Mouse (Mus musculus) CH12.LX (cell line): Measurements from ENCODE around the gene Tctex1d1. TPM values are rescaled to one million over a fixed set of nuclear protein-coding genes. Genes with fewer than 3 reads are reported as not detected.

Source experiments
- DNase-seq: peaks from one replicate; pipeline ENCODE4 v3.0.0-alpha.2; 2013; ENCODE audit errors: extremely low read depth
- H3K27ac ChIP-seq: 2 replicates; pipeline ENCODE4 v1.5.1; 2012; ENCODE audit warnings: low read depth, mild to moderate bottlenecking, control low read depth, moderate library complexity; ENCODE audit not compliant: insufficient read depth
- H3K27me3 ChIP-seq: replicated peaks from 2 replicates; pipeline ENCODE3; 2012; ENCODE audit warnings: inconsistent platforms
- H3K36me3 ChIP-seq, 2 experiments: replicated peaks in 1 of 2; 2 replicates each; pipeline versions ENCODE3 to v1.6.1; 2012; ENCODE audit warnings: inconsistent platforms in 1 of 2, low read length in 1 of 2, mild to moderate bottlenecking in 1 of 2, mixed read lengths in 1 of 2, moderate library complexity in 1 of 2; ENCODE audit not compliant: control insufficient read depth in 1 of 2, insufficient read depth in 1 of 2
- H3K4me1 ChIP-seq, 2 experiments: 2 replicates each; pipeline ENCODE4 v1.6.1; 2012; ENCODE audit warnings: inconsistent platforms in 1 of 2, moderate library complexity in 1 of 2; ENCODE audit not compliant: insufficient read depth in 2 of 2, control insufficient read depth in 1 of 2
- H3K4me2 ChIP-seq: 2 replicates; pipeline ENCODE4 v1.6.1; 2012; ENCODE audit warnings: low read depth, mild to moderate bottlenecking, control low read depth; ENCODE audit not compliant: poor library complexity, insufficient read depth, severe bottlenecking
- H3K4me3 ChIP-seq, 3 experiments: fragments of 150-350 bp in 1 of 3; sonication (generic) in 1 of 3; replicated peaks in 1 of 3; 2 replicates each; pipeline versions ENCODE3 to v1.5.1; 2011 to 2012; ENCODE audit warnings: low read depth in 2 of 3, low read length in 2 of 3, mild to moderate bottlenecking in 2 of 3, moderate library complexity in 2 of 3, control low read depth in 1 of 3, improper control_type of control experiment in 1 of 3, inconsistent platforms in 1 of 3, mixed read lengths in 1 of 3; ENCODE audit not compliant: poor library complexity in 1 of 3
- H3K79me2 ChIP-seq: replicated peaks from 2 replicates; pipeline ENCODE4 v1.6.1; 2012; ENCODE audit warnings: mild to moderate bottlenecking, moderate library complexity; ENCODE audit not compliant: control insufficient read depth, poor library complexity, insufficient read depth, severe bottlenecking; ENCODE audit errors: extremely low read depth
- H3K9ac ChIP-seq: 2 replicates; pipeline ENCODE4 v1.6.1; 2012; ENCODE audit warnings: low read depth, mild to moderate bottlenecking, control low read depth, moderate library complexity; ENCODE audit not compliant: insufficient read depth
- H3K9me3 ChIP-seq: replicated peaks from 2 replicates; pipeline ENCODE3; 2012; ENCODE audit warnings: low read length, inconsistent platforms, mixed read lengths
- CHD1 ChIP-seq: IDR thresholded peaks from 2 replicates; pipeline ENCODE4 v1.6.1; 2012; ENCODE audit warnings: low read depth, low read length, improper control_type of control experiment, inconsistent platforms
- CHD2 ChIP-seq: IDR thresholded peaks from 2 replicates; pipeline ENCODE4 v1.6.1; 2011; ENCODE audit warnings: low read length, improper control_type of control experiment
- CTCF ChIP-seq, 2 experiments: IDR thresholded peaks in 1 of 2; conservative IDR thresholded peaks in 1 of 2; 2 replicates each; pipeline ENCODE4 v1.5.1; 2011 to 2012; ENCODE audit warnings: low read depth in 2 of 2, low read length in 2 of 2, improper control_type of control experiment in 1 of 2, inconsistent platforms in 1 of 2, mild to moderate bottlenecking in 1 of 2, moderate library complexity in 1 of 2
- E2F4 ChIP-seq: IDR thresholded peaks from 2 replicates; pipeline ENCODE4 v1.6.1; 2011; ENCODE audit warnings: low read depth, low read length, improper control_type of control experiment; ENCODE audit not compliant: insufficient replicate concordance
- ELF1 ChIP-seq: IDR thresholded peaks from 2 replicates; pipeline ENCODE4 v1.6.1; 2014; ENCODE audit warnings: low read depth, mild to moderate bottlenecking, inconsistent platforms, low read length, improper control_type of control experiment
- ETS1 ChIP-seq: conservative IDR thresholded peaks from 2 replicates; pipeline ENCODE4 v1.6.1; 2012; ENCODE audit warnings: low read depth, mild to moderate bottlenecking, inconsistent platforms, low read length, improper control_type of control experiment, moderate library complexity
- GABPA ChIP-seq: IDR thresholded peaks from 2 replicates; pipeline ENCODE4 v1.6.1; 2012; ENCODE audit warnings: low read depth, low read length, improper control_type of control experiment, inconsistent platforms; ENCODE audit not compliant: insufficient replicate concordance
- IRF4 ChIP-seq: IDR thresholded peaks from 2 replicates; pipeline ENCODE4 v1.6.1; 2014; ENCODE audit warnings: low read depth, mild to moderate bottlenecking, inconsistent platforms, low read length, improper control_type of control experiment
- JUND ChIP-seq: conservative IDR thresholded peaks from 2 replicates; pipeline ENCODE4 v1.6.1; 2011; ENCODE audit warnings: low read depth, low read length, improper control_type of control experiment
- MAFK ChIP-seq: IDR thresholded peaks from 2 replicates; pipeline ENCODE4 v1.6.1; 2011; ENCODE audit warnings: low read length, improper control_type of control experiment; ENCODE audit not compliant: insufficient replicate concordance
- MYC ChIP-seq: IDR thresholded peaks from 2 replicates; pipeline ENCODE4 v1.6.1; 2011; ENCODE audit warnings: low read depth, mild to moderate bottlenecking, improper control_type of control experiment, low read length
- NELFE ChIP-seq: IDR thresholded peaks from 2 replicates; pipeline ENCODE4 v1.6.1; 2011; ENCODE audit warnings: low read depth, low read length, improper control_type of control experiment
- PAX5 ChIP-seq: IDR thresholded peaks from 2 replicates; pipeline ENCODE4 v1.6.1; 2012; ENCODE audit warnings: low read length, inconsistent platforms, mixed read lengths
- POLR2A ChIP-seq: IDR thresholded peaks from 2 replicates; pipeline ENCODE4 v1.6.1; 2011; ENCODE audit warnings: low read depth, mild to moderate bottlenecking, improper control_type of control experiment, low read length
- POLR2AphosphoS2 ChIP-seq: IDR thresholded peaks from 2 replicates; pipeline ENCODE4 v1.6.1; 2011; ENCODE audit warnings: low read depth, low read length, improper control_type of control experiment
- RCOR1 ChIP-seq: conservative IDR thresholded peaks from 2 replicates; pipeline ENCODE4 v1.6.1; 2012; ENCODE audit warnings: low read depth, mild to moderate bottlenecking, inconsistent platforms, low read length, improper control_type of control experiment
- SIN3A ChIP-seq: IDR thresholded peaks from 2 replicates; pipeline ENCODE4 v1.6.1; 2012; ENCODE audit warnings: low read length, improper control_type of control experiment, inconsistent platforms
- SMC3 ChIP-seq: IDR thresholded peaks from 2 replicates; pipeline ENCODE4 v1.6.1; 2011; ENCODE audit warnings: low read depth, low read length, improper control_type of control experiment
- TCF12 ChIP-seq: IDR thresholded peaks from 2 replicates; pipeline ENCODE4 v1.6.1; 2014; ENCODE audit warnings: low read depth, mild to moderate bottlenecking, inconsistent platforms, low read length, improper control_type of control experiment
- UBTF ChIP-seq: IDR thresholded peaks from 2 replicates; pipeline ENCODE4 v1.6.1; 2012; ENCODE audit warnings: low read depth, mild to moderate bottlenecking, inconsistent platforms, low read length, improper control_type of control experiment, moderate library complexity
- USF2 ChIP-seq: conservative IDR thresholded peaks from 2 replicates; pipeline ENCODE4 v1.6.1; 2011; ENCODE audit warnings: low read depth, low read length, improper control_type of control experiment
- ZC3H11A ChIP-seq: IDR thresholded peaks from 2 replicates; pipeline ENCODE4 v1.6.1; 2012; ENCODE audit warnings: low read depth, mild to moderate bottlenecking, inconsistent platforms, low read length, improper control_type of control experiment
- ZMIZ1 ChIP-seq: IDR thresholded peaks from 2 replicates; pipeline ENCODE4 v1.6.1; 2012; ENCODE audit warnings: low read depth, mild to moderate bottlenecking, inconsistent platforms, low read length, improper control_type of control experiment
- dilution Hi-C: fragments of 300-500 bp; cut with MboI; formaldehyde crosslinking; loops from 2 replicates; pipeline ENCODE4 v1.14.3; 2020; ENCODE audit warnings: low sequenced_read_pairs; ENCODE audit not compliant: extremely low pct_unique_long_range_greater_than_20kb, extremely low pct_ligation_motif_present
- in situ Hi-C: fragments of 300-500 bp; cut with MboI; formaldehyde crosslinking; loops from 3 replicates; pipeline ENCODE4 v1.14.3; 2019; ENCODE audit warnings: low sequenced_read_pairs, low pct_ligation_motif_present, low pct_unique_long_range_greater_than_20kb, mixed read lengths
- polyA plus RNA-seq: library from polyadenylated mRNA; unstranded; fragments of >175 nt; gene quantifications from 2 replicates; pipeline ENCODE4 v1.2.1, GENCODE M21; 2012; ENCODE audit warnings: low read depth; ENCODE audit not compliant: insufficient read length
- total RNA-seq, 2 experiments: library from RNA; depleted of rRNA; stranded (reverse); fragments of 300-350 nt in 1 of 2; fragments of >200 nt in 1 of 2; gene quantifications; 2 replicates each; pipeline ENCODE4 v1.2.3; 2012 to 2014

Tctex1d1 gene
- total and polyA plus RNA-seq, 3 experiments, result not detected

DNA sequence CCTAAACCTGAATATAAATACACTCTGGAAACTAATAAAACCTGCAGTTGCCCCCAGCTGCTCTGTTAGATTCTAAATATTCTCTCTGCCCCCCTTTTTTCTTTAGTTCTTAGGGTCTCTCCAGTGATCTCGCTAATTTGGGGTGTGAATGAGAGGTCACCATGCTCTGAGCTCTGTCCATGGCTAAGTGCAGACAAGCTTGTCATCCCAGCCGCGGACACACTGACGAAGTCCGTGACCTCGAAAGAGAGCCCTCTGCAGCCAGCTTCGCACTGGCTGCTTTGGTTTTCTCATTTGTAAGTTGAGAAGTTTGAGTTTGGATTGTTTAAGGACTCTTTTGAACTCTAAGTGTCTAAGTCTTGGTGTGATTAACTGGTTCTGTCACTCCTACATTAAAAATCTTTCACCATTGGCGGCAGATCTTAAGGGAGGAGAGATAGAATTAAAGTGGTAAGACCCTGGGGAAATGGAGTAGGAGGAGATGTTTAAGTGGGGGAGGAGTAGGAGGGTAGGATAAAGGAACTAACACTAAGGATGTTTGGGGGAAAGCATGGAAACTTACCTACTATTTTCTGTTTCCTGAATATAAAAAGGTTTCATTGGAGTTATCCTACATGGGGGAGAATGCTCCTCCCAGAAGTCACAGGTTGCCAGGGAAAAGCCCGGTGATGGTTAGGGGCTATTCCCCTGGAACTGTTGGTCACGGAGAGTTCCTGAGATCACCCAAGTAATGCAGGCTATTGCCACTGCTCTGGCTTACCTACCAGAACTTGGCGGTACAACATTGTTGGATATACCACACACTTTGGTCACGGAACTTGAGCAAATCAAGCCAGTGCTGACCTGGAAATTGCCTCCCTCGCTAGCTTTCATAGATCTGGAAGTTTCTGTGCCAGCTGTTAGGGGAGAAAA is 50.0 kb downstream of the Tctex1d1 start:
- Histone ChIP-seq H3K4me3 (no peak overlapping the region), H3K79me2 (no peaks in the 10 kb centered on the region), H3K9ac (no peak overlapping the region)
- no peak for DNase-seq
- no peak for TF ChIP-seq PAX5
- no peak for TF ChIP-seq RCOR1
- TF ChIP-seq TCF12, result no peak
- TF ChIP-seq NELFE, result no peak
- TF ChIP-seq CHD1, result no peak
- TF ChIP-seq POLR2A, result no peak
- no peak for TF ChIP-seq SMC3
- no peak for TF ChIP-seq ZC3H11A
- no peak for TF ChIP-seq GABPA
- TF ChIP-seq POLR2AphosphoS2, result no peak
- no peak for TF ChIP-seq IRF4
- no peak for TF ChIP-seq ZMIZ1
- TF ChIP-seq CHD2, result no peak
- TF ChIP-seq CTCF (conservative IDR thresholded peaks at IDR 0.05 in 1 of 2, IDR thresholded peaks at IDR 0.05 in 1 of 2; ENCODE audit: low read depth in 2 of 2, low read length in 2 of 2), result no peak
- TF ChIP-seq ETS1, result no peak
- no peak for TF ChIP-seq ELF1
- TF ChIP-seq, all 38 proteins: peak for 0
- in situ Hi-C loops (no loop called here), dilution Hi-C loops (no loop called here)
- no peak overlapping the region for H3K4me2 ChIP-seq
- H3K27me3 ChIP-seq, result no peaks in the 10 kb centered on the region
- H3K4me1 ChIP-seq, result peaks cover 0 to 4% of the 10 kb centered on the region in 2 experiments; a peak in 1 of 4 replicates
- H3K27ac ChIP-seq, result no peak overlapping the region
- no peaks in the 10 kb centered on the region for H3K36me3 ChIP-seq
- no peaks in the 10 kb centered on the region for H3K9me3 ChIP-seq

DNA sequence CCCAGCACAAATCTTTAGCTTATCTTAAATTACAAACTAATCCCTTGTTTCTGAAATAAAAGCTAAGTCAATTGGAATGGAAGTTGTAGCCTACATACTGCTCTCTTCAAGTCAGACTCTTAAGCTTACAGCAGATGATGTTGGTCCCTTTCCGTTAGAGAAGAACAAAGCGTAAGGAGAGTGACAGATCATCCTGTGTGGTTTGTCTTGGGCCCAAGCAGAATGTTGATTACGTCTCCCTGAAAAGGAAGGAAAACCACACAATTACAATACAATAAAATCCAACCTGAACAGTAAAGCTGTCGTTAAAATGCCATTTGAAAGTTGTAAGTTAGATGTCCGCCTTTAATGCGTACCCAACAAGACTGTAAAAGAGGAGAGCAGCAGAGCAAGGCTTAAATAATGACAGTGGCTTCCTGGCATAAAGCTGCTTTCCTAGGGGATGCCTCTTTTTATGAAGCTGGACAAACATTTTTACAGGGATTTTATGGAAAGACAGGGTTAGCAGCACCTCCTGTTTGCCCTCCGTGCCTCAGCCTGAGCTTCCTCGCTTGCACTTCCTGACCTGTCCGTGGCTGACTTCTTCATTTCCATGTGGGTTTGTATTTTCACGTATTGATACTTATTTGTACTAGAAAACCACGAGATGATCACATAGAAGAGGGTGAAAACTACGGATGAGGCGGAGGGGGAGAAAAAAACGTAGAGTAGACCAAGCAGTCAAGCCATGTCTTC is 60.9 kb downstream of the Tctex1d1 start:
- in situ Hi-C loops (no loop called here), dilution Hi-C loops (no loop called here)
- Histone ChIP-seq H3K36me3 (no peaks in the 10 kb centered on the region), H3K4me2 (no peak overlapping the region), H3K9me3 (no peaks in the 10 kb centered on the region), H3K27ac (no peak overlapping the region), H3K79me2 (no peaks in the 10 kb centered on the region), H3K9ac (no peak overlapping the region), H3K4me1 (peaks cover 0 to under 1% of the 10 kb centered on the region in 2 experiments; a peak in 1 of 4 replicates), H3K4me3 (no peak overlapping the region), H3K27me3 (no peaks in the 10 kb centered on the region)
- DNase-seq, result no peak
- TF ChIP-seq MYC (no peak), GABPA (no peak), NELFE (no peak), SIN3A (no peak), JUND (no peak), UBTF (no peak), MAFK (no peak), USF2 (no peak), E2F4 (no peak)
